Mouse (Mus musculus) forelimb bud, embryonic 11.5 days (tissue): Measurements from ENCODE around the gene Gm8994.

ENCODE experiments used
- DNase-seq: peaks from one replicate; pipeline ENCODE4 v3.0.0-alpha.2; 2012; ENCODE audit warnings: low read depth, low spot score

The Gm8994 gene

GRCm38 (mm10) chr6:136358471-136358870 is 31.1 kb downstream of the Gm8994 start:
- no peak for DNase-seq

- no peak for DNase-seq
These were observed 36.0 kb downstream of the Gm8994 start for GRCm38 (mm10) chr6:136363313-136363712.

GRCm38 (mm10) chr6:136364008-136364407 is 36.7 kb downstream of the Gm8994 start:
- DNase-seq = no peak

GRCm38 (mm10) chr6:136364430-136365098 is 37.2 kb downstream of the Gm8994 start:
- no peak for DNase-seq

- no peak for DNase-seq
These were observed 48.8 kb downstream of the Gm8994 start for GRCm38 (mm10) chr6:136376097-136376496.
